Mouse (Mus musculus): ENCODE data around the gene Gm5617. TPM values are rescaled to one million over a fixed set of nuclear protein-coding genes. Genes with fewer than 3 reads are reported as not detected.
A peak's percentile ranks its signal among the peaks of the same experiment; 100 is the strongest.

Gene Gm5617
- polyA plus RNA-seq, 1 experiment from 2014 or later, result 30.2 TPM

DNA sequence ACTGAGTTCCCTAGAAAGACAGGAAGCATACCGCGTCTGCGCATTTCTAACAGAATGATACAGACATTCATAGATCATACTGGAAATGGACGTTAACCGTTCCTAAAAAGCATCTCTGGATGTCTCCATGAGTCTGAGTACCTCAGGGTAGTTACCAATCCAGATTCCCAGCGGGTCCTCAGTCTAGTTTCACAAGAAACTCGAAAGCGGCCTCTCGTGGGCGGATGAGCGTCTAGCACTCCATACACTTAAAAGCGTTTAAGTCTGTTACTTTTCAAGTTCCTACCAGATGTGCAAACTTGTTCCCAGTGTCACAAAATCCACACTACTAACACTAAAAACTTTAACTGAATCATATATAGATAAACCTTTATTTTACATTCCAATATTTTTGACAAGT is 22.1 kb upstream of the Gm5617 start:
- Histone ChIP-seq H3K36me3 (peaks cover 6% of the 10 kb centered on the region; the same call in 1 of the 2 replicates), H3K9ac (no peak overlapping the region), H3K4me1 (replicated peaks) (no peaks in the 10 kb centered on the region), H3K27ac (no peak overlapping the region), H3K4me2 (replicated peaks) (no peak overlapping the region), H3K4me3 (replicated peaks) (no peak overlapping the region), H3K9me3 (no peaks in the 10 kb centered on the region), H3K27me3 (replicated peaks) (no peaks in the 10 kb centered on the region)
- ATAC-seq, result no peak
- WGBS, result 91% methylated on average over 12 of the region's 12 CpGs

DNA sequence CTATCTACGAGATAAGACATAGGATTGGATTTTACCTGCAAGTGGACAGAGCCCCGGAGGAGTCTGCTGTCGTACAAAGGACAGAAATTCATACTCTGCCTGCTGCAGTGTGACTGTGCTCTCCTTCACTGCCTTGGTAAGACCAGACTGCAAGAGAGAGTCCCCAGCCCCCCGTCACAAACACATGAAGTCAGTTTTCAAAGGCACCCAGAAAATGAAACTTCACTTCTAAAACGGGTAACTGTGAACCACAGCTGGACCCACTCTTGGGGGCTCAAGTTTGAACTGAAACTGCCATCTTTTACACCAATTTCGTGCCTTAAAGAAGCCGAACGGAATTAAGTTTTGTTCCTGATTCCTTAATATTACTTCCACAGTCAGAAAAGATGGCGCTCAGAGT is 20.9 kb upstream of the Gm5617 start:
- no peaks in the 10 kb centered on the region for H3K4me1 ChIP-seq (replicated peaks)
- H3K4me3 ChIP-seq (replicated peaks), result no peak overlapping the region
- no peaks in the 10 kb centered on the region for H3K9me3 ChIP-seq
- peaks cover 6% of the 10 kb centered on the region; the same call in 1 of the 2 replicates for H3K36me3 ChIP-seq
- H3K27me3 ChIP-seq (replicated peaks), result no peaks in the 10 kb centered on the region
- 91% methylated on average over 9 of the region's 9 CpGs for WGBS
- no peak for ATAC-seq
- no peak overlapping the region for H3K9ac ChIP-seq
- no peak overlapping the region for H3K4me2 ChIP-seq (replicated peaks)
- H3K27ac ChIP-seq, result no peak overlapping the region

DNA sequence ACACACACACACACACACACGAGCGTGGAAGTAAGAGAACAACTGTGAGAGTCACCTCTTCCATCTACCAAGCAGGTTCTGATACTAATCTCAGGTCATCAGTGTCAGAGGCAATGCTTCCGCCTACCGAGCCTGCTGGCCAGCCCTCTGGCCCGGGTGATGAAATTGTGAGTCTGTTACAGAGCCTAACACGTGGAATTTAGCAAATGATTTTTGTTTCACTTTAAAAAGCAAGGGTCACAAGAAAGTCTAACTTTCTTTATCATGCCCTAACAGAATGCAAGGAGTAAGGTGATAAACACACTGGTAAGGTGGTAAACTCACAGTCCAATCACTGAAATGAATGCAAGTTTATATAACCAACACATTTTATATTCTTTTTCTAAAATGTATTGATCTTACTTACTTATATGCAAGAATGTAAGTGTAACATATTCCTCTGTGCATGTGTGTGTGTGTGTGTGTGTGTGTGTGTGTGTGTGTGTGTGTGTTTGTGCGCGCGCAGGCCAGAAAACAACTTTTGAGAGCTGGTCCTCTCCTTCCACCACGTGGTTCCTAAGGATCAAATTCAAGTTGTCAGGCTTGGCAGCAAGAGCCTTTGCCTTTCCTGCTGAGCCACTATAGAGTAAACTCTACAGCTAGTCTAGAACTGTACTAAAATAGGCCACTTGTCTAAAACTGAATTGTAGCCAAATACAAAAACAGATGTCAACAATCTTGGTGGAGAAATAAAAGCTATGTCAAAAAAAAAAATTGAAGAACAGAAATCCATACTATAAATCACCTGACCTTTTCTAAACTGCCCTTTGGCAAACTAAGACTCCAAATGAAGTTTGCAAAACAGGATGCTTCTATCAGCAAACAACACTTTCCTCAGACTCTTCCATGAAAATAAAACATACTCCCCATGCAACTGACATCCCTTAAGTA is 18.7 kb upstream of the Gm5617 start:
- Histone ChIP-seq H3K27me3 (replicated peaks) (no peaks in the 10 kb centered on the region), H3K9me3 (no peaks in the 10 kb centered on the region), H3K4me2 (replicated peaks) (no peak overlapping the region), H3K36me3 (peaks cover 6% of the 10 kb centered on the region; the same call in 1 of the 2 replicates), H3K27ac (no peak overlapping the region), H3K4me1 (replicated peaks) (no peaks in the 10 kb centered on the region), H3K9ac (no peak overlapping the region), H3K4me3 (replicated peaks) (no peak overlapping the region)
- no peak for ATAC-seq
- 83% methylated on average over 10 of the region's 10 CpGs for WGBS

DNA sequence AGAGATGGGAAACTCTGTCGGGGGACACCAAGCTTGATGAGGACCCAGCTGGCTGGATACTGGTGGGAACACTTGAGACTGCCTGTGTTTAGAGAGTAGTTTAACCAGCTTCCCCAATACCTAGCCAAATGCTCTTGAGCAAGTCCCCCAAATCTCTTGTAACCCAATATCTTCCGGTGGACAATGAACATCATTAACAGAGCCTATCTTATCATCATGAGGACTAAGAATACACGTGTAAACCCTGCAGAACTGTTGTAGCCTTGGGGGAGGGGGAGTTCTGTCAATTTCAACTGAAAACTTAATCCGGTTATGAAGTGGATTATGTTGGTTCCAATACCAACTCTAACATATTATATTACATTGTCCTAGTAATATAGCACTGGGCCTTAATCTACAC is 16.4 kb upstream of the Gm5617 start:
- Histone ChIP-seq H3K4me2 (replicated peaks) (no peak overlapping the region), H3K4me1 (replicated peaks) (no peaks in the 10 kb centered on the region), H3K27me3 (replicated peaks) (no peaks in the 10 kb centered on the region), H3K27ac (no peak overlapping the region), H3K36me3 (peaks cover 6% of the 10 kb centered on the region; the same call in 1 of the 2 replicates), H3K4me3 (replicated peaks) (no peak overlapping the region), H3K9me3 (no peaks in the 10 kb centered on the region), H3K9ac (no peak overlapping the region)
- whole genome bisulfite sequencing, result 86% methylated on average over 4 of the region's 4 CpGs
- ATAC-seq, result no peak

DNA sequence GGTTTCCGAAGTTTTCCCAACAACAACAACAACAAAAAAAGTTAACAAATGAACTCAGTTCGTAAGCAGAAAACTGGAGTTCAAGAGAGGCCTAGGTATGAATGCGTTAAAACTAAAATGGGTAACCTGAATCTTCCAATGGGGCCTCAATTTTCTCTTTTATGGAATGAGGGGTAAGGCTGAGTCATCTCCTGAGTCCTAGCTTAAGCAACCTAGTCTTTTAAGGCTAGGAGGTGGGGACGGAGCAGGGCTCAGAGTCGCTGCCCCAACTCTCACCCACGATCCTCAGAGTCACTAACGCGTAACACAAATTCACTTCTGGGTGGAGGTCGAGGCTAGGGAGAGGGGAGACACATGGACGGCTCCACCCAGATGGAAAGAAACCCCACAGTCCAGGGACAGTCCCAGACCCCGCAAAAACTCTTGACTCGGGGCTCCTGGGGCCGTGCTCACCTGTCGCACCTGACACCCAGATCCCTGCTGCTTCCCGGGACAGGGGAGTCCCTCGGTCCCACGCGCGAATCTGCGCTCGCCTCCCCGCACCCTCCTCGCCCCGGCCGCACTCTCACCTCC is 15.3 kb upstream of the Gm5617 start:
- 6% methylated on average over 25 of the region's 25 CpGs for WGBS
- peak overlapping the region; percentile 74 for H3K4me3 ChIP-seq (replicated peaks)
- peak overlapping the region; percentile 61 for H3K9ac ChIP-seq
- no peak overlapping the region for H3K27ac ChIP-seq
- no peaks in the 10 kb centered on the region for H3K9me3 ChIP-seq
- no peaks in the 10 kb centered on the region for H3K27me3 ChIP-seq (replicated peaks)
- peaks cover 7% of the 10 kb centered on the region for H3K36me3 ChIP-seq
- H3K4me1 ChIP-seq (replicated peaks), result no peaks in the 10 kb centered on the region
- peak; percentile 52 for ATAC-seq
- H3K4me2 ChIP-seq (replicated peaks), result peak overlapping the region; percentile 81

DNA sequence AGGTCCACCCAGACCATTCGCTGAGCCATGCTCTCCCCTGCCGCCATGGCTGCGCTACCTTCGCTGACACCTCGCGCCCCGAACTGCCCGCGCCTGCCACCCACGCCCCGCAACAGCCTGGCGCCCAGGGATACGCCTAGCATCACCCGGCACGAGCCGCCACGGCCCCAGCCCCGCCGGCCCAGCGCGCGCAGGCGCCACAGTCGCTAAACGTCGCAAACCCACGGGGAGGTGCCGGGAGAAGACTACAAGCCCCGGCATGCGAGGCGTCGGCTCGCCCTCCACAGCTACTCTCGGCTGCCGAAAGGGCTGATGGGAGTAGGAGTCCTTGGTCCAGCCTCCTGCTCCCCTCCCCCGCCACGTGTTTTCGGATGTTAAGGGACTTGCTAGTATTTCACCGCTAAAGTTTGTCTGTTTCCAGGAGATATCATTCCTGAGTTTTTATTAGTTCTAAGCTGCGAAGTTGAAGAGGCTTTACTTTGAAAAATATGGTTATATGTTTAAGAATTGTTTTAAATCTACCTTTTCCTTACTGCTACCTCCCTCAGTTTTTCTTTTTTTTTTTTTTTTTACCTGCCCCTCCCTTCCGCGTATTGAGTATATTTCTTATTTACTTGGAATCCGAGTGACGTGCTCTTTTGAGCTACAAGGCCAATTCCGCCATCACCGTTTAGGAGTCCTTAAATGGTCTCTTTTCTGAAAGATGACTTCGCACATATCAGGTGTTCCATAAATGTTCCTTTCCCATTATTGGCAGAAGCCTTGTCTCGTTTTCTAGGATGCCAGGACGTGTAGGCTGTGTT is 14.6 kb upstream of the Gm5617 start, which contains the start of gene Rexo2:
Gene Rexo2, minus strand, starts transcription at position 213 of the 803 bp plus-strand sequence.
- no peaks in the 10 kb centered on the region for H3K9me3 ChIP-seq
- no peak within 1 kb of the TSS for H3K27ac ChIP-seq
- H3K36me3 ChIP-seq, result peaks cover 4% of the 10 kb centered on the region; the same call in 1 of the 2 replicates
- 2% methylated on average over 49 of the region's 49 CpGs for WGBS
- peak within 1 kb of the TSS; percentile 61 for H3K9ac ChIP-seq
- H3K4me1 ChIP-seq (replicated peaks), result no peaks in the 10 kb centered on the region
- peak within 1 kb of the TSS; percentile 81 for H3K4me2 ChIP-seq (replicated peaks)
- ATAC-seq, result peak; percentile 99
- H3K27me3 ChIP-seq (replicated peaks), result no peaks in the 10 kb centered on the region
- peak within 1 kb of the TSS; percentile 74 for H3K4me3 ChIP-seq (replicated peaks)

DNA sequence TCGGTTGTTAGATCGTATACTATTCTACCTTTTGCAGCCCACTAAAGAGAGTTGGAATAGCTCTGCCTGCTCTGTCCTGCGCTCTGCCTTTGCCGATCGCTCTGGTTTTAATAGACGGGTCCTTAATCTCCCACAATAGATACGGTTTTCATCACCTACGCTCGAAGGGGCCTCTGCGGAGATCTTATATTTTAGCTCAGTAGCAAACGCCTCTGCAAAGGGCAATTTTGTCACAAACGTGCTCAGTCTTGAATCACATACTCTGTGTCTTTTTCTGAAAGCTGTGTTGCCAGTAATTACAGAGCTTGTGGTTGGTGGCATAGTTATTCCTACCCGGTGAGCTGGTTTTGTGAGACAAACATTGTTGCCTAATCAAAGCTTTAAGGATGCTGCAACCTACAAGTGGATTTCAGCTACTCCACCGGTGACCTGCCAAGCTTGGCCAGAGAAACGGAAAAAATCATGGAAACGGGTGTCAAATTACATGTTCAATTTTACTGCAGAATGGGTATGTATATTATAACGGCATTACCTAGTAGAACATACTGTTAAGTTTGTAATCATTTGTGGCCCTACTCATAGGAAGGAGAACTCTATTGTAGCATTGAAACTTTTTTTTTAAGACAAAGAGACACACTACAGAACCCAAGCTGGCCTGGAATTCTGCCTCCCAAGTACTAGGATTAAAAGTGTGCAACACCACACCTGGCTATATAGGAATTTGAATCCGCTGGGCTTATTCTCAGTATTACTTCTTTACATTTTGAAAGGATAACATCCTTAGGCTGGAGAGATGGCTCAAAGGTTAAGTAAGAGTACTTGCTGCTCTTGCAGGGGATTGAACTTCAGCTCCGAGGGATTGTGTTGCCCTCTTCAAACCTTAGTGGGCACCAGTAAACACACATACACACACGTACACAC is 13.8 kb upstream of the Gm5617 start:
- Histone ChIP-seq H3K36me3 (peaks cover 4% of the 10 kb centered on the region; the same call in 1 of the 2 replicates), H3K9ac (no peak overlapping the region), H3K4me3 (replicated peaks) (peak overlapping the region; percentile 74), H3K27me3 (replicated peaks) (no peaks in the 10 kb centered on the region), H3K27ac (no peak overlapping the region), H3K4me2 (replicated peaks) (peak overlapping the region; percentile 81), H3K4me1 (replicated peaks) (no peaks in the 10 kb centered on the region), H3K9me3 (no peaks in the 10 kb centered on the region)
- ATAC-seq, result no peak
- WGBS, result 32% methylated on average over 20 of the region's 20 CpGs

DNA sequence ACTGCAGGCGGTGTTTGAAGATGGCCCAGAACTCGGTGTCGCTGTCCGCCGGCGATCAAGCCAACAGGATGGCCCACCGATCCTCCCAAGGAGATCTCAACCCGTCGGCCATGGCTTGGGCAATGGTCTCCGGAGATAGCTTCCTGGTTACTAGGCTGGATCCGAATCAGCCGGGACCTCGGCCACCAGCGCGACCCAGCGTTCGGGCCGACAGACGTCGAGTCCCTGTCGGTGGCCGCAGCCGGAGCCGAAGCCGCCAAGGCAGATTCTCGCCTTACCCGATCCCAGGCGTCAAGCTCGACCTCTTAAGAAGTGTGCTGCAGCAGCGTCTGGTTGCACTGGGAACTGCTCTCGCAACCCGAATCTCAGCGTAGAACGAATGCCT is 298 bp downstream of the Gm5617 start:
- H3K27ac ChIP-seq, result peak overlapping the region; percentile 90
- 3% methylated on average over 34 of the region's 34 CpGs for WGBS
- peak overlapping the region; percentile 93 for H3K9ac ChIP-seq
- no peaks in the 10 kb centered on the region for H3K9me3 ChIP-seq
- peak overlapping the region; percentile 88 for H3K4me3 ChIP-seq (replicated peaks)
- H3K4me2 ChIP-seq (replicated peaks), result peak overlapping the region; percentile 82
- ATAC-seq, result peak; percentile 81
- peaks cover 6% of the 10 kb centered on the region; the same call in 1 of the 2 replicates for H3K4me1 ChIP-seq (replicated peaks)
- H3K36me3 ChIP-seq, result peaks cover 19% of the 10 kb centered on the region
- no peaks in the 10 kb centered on the region for H3K27me3 ChIP-seq (replicated peaks)

DNA sequence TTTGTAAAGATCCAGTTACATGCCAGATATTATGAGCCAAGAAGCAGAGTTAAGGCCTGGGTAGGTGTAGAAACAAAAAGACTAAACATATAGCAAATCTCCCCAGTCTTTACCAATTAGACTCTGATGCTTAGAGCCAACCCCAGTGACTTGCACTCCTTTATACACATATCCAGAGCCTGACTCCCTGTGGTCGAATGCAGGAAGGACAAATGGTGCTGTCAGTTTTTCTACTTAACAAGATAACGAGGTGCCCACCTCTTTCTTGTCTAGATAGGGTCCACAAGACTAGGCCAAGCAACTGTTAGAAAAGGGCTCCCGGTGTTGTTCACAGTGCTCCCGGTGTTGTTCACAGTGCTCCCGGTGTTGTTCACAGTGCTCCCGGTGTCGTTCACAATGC is 6.0 kb downstream of the Gm5617 start:
- H3K9ac ChIP-seq, result no peak overlapping the region
- H3K4me2 ChIP-seq (replicated peaks), result no peak overlapping the region
- no peak overlapping the region for H3K27ac ChIP-seq
- no peaks in the 10 kb centered on the region for H3K9me3 ChIP-seq
- ATAC-seq, result no peak
- WGBS, result 87% methylated on average over 7 of the region's 7 CpGs
- H3K4me1 ChIP-seq (replicated peaks), result no peaks in the 10 kb centered on the region
- no peak overlapping the region for H3K4me3 ChIP-seq (replicated peaks)
- H3K27me3 ChIP-seq (replicated peaks), result no peaks in the 10 kb centered on the region
- no peaks in the 10 kb centered on the region for H3K36me3 ChIP-seq

DNA sequence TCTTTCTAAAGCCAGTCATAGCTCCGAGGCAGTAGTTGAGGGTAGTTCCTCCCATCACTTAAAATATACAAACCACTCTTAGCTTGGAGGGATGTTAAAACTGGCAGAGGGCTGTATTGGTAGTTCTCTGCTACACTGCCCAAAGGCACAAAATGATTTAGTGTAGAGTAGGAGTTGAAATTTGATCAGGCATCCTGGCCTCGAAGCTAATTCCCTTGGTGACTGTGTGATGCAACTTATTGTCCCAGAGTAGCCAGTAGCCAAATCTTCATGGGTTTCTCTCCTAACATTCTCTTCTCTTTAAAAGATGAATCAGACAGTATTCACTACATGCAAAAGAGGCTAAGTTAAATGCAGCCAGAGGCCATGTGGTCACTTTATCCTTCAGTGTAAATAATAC is 7.8 kb downstream of the Gm5617 start:
- ATAC-seq, result no peak
- H3K4me3 ChIP-seq (replicated peaks), result no peak overlapping the region
- H3K27ac ChIP-seq, result no peak overlapping the region
- H3K4me2 ChIP-seq (replicated peaks), result no peak overlapping the region
- WGBS, result 64% methylated on average over 2 of the region's 2 CpGs
- no peaks in the 10 kb centered on the region for H3K36me3 ChIP-seq
- H3K27me3 ChIP-seq (replicated peaks), result no peaks in the 10 kb centered on the region
- H3K4me1 ChIP-seq (replicated peaks), result no peaks in the 10 kb centered on the region
- H3K9me3 ChIP-seq, result no peaks in the 10 kb centered on the region
- H3K9ac ChIP-seq, result no peak overlapping the region

DNA sequence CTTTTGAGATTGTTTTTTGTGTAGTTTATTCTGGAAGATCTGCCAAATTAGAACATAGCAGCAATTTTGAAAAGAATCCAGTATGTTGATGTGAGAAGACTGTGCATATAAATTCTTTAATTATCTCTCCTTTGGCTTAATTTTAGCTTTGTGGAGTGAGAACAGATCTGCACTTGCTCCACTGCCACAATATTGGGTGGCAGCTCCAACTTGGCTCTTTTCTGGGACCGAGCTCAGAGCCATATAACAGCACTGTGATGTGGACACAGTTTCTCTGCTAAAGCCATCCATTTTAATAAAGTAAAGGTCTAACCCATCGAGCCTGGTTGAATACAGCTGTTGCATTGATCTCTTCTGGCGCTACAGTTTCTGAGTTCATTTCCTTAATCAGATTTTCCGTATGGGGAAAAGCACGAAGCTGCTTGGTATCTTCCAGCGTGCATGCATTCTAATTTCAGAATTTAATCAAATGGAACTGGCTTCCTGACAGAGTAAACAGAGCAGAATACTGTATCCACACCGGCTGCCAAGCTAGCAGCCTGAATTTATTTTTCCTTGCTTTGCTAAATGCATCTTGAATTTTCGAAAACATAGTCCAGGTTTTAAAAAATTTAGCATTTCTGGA is 9.6 kb downstream of the Gm5617 start:
- Histone ChIP-seq H3K9me3 (no peaks in the 10 kb centered on the region), H3K4me2 (replicated peaks) (no peak overlapping the region), H3K36me3 (no peaks in the 10 kb centered on the region), H3K4me3 (replicated peaks) (no peak overlapping the region), H3K27me3 (replicated peaks) (no peaks in the 10 kb centered on the region), H3K27ac (no peak overlapping the region), H3K9ac (no peak overlapping the region), H3K4me1 (replicated peaks) (no peaks in the 10 kb centered on the region)
- ATAC-seq, result no peak
- WGBS, result 64% methylated on average over 8 of the region's 8 CpGs
